In genomic region chr15:80092599-80092998, GRCm38 (mm10) we compare ENCODE assay signal across 9 mouse cellular contexts. TPM values are rescaled to one million over a fixed set of nuclear protein-coding genes. Genes with fewer than 3 reads are reported as not detected.
DNase-seq lines count a peak whose midpoint lies in the region; ATAC-seq and TF ChIP-seq lines count a peak whose summit lies in the region.
"Had no signal": no experiment of that assay in that cellular context is flagged by ENCODE, and none has a peak within 500 bp of the region (broad histone marks: within the 10 kb centered on the region; RNA-seq: fewer than 3 reads in every experiment).

No protein-coding gene starts in this region.

- H3K9ac ChIP-seq in intestine, embryonic 14.5 days (ENCODE audit: low read length) = no peak overlapping the region
- no peak overlapping the region for H3K9ac ChIP-seq in intestine, postnatal 0 days (ENCODE audit: low read depth, low read length)
- H3K9ac ChIP-seq in forebrain, embryonic 14.5 days (ENCODE audit: low read length) = peak overlapping the region; percentile 89; the same call in 1 of the 2 replicates
- no peak overlapping the region for H3K9ac ChIP-seq in midbrain, embryonic 12.5 days (replicated peaks)
- H3K9ac ChIP-seq: liver, embryonic 14.5 days had no signal

- no peak for ATAC-seq in intestine, embryonic 14.5 days (replicated peaks; ENCODE audit: low FRiP score, low TSS enrichment, low read depth)
- ATAC-seq in intestine, postnatal 0 days = no peak
- ATAC-seq in forebrain, embryonic 14.5 days = no peak
- ATAC-seq in midbrain, embryonic 12.5 days (ENCODE audit: low FRiP score, low read depth) = no peak
- no peak for ATAC-seq in CD4-positive, CD25-positive, alpha-beta regulatory T cell, adult 4 months

- DNase-seq in intestine, embryonic 14.5 days (ENCODE audit: low spot score) = no peak
- DNase-seq in adrenal gland, postnatal 14 days = peak; percentile 69
- no peak for DNase-seq in forebrain, embryonic 14.5 days (ENCODE audit: low spot score)
- no peak for DNase-seq in spleen, adult 12 weeks (ENCODE audit: low spot score)
- DNase-seq in ovary, postnatal 36 days (ENCODE audit: low spot score) = no peak

- H3K4me2 ChIP-seq in intestine, embryonic 14.5 days (ENCODE audit: low read length) = peak overlapping the region; percentile 88
- H3K4me2 ChIP-seq in intestine, postnatal 0 days (replicated peaks; ENCODE audit: low read depth) = no peak overlapping the region
- H3K4me2 ChIP-seq in forebrain, embryonic 14.5 days (ENCODE audit: low read length) = peak overlapping the region; percentile 88
- peak overlapping the region; percentile 80 for H3K4me2 ChIP-seq in midbrain, embryonic 12.5 days (replicated peaks)

- TF ChIP-seq CTCF in intestine, postnatal 0 days (IDR thresholded peaks at IDR 0.05; ENCODE audit: low read depth) = no peak

- no peaks in the 10 kb centered on the region for H3K36me3 ChIP-seq in intestine, embryonic 14.5 days (ENCODE audit: control insufficient read depth, insufficient read depth, low read length)
- H3K36me3 ChIP-seq in intestine, postnatal 0 days (ENCODE audit: control insufficient read depth, insufficient read depth) = no peaks in the 10 kb centered on the region
- no peaks in the 10 kb centered on the region for H3K36me3 ChIP-seq in forebrain, embryonic 14.5 days (ENCODE audit: control insufficient read depth, insufficient read depth, low read length)
- no peaks in the 10 kb centered on the region for H3K36me3 ChIP-seq in midbrain, embryonic 12.5 days

- WGBS in intestine, embryonic 14.5 days = 16% methylated on average over 8 of the region's 8 CpGs
- 29% methylated on average over 8 of the region's 8 CpGs for WGBS in intestine, postnatal 0 days
- 14% methylated on average over 8 of the region's 8 CpGs for WGBS in forebrain, embryonic 14.5 days
- WGBS in midbrain, embryonic 12.5 days = 7% methylated on average over 8 of the region's 8 CpGs

- H3K9me3 ChIP-seq in intestine, embryonic 14.5 days (ENCODE audit: control insufficient read depth, low read length) = no peaks in the 10 kb centered on the region
- no peaks in the 10 kb centered on the region for H3K9me3 ChIP-seq in intestine, postnatal 0 days (ENCODE audit: control insufficient read depth)
- no peaks in the 10 kb centered on the region for H3K9me3 ChIP-seq in forebrain, embryonic 14.5 days (replicated peaks; ENCODE audit: control insufficient read depth, low read length)
- no peaks in the 10 kb centered on the region for H3K9me3 ChIP-seq in midbrain, embryonic 12.5 days

- H3K27me3 ChIP-seq in intestine, embryonic 14.5 days (replicated peaks; ENCODE audit: control insufficient read depth, insufficient read depth, low read length) = peaks cover 35% of the 10 kb centered on the region
- peaks cover 10% of the 10 kb centered on the region for H3K27me3 ChIP-seq in intestine, postnatal 0 days (replicated peaks; ENCODE audit: control insufficient read depth, insufficient read depth, low read length)
- H3K27me3 ChIP-seq in forebrain, embryonic 14.5 days (replicated peaks; ENCODE audit: control insufficient read depth, insufficient read depth, low read length) = 0 out of 2 replicates have a peak, but pooled peaks cover 9% of the 10 kb centered on the region
- peaks cover 57% of the 10 kb centered on the region for H3K27me3 ChIP-seq in midbrain, embryonic 12.5 days

- H3K4me3 ChIP-seq in intestine, embryonic 14.5 days (ENCODE audit: low read depth, low read length) = no peak overlapping the region
- no peak overlapping the region for H3K4me3 ChIP-seq in intestine, postnatal 0 days (ENCODE audit: low read depth, low read length)
- peak overlapping the region; percentile 79 for H3K4me3 ChIP-seq in forebrain, embryonic 14.5 days (ENCODE audit: low read depth, low read length)
- H3K4me3 ChIP-seq in midbrain, embryonic 12.5 days = peak overlapping the region; percentile 71

- H3K27ac ChIP-seq in intestine, embryonic 14.5 days (ENCODE audit: low read depth) = no peak overlapping the region
- H3K27ac ChIP-seq in intestine, postnatal 0 days (ENCODE audit: low read depth, low read length) = no peak overlapping the region
- no peak overlapping the region for H3K27ac ChIP-seq in forebrain, embryonic 14.5 days (ENCODE audit: low read depth, low read length)
- H3K27ac ChIP-seq in midbrain, embryonic 12.5 days (replicated peaks) = no peak overlapping the region
- H3K27ac ChIP-seq: liver, embryonic 14.5 days had no signal

- H3K4me1 ChIP-seq in intestine, embryonic 14.5 days (replicated peaks; ENCODE audit: control insufficient read depth, insufficient read depth, low read length) = peaks cover 14% of the 10 kb centered on the region; the same call in 1 of the 2 replicates
- H3K4me1 ChIP-seq in intestine, postnatal 0 days (replicated peaks; ENCODE audit: control insufficient read depth, insufficient read depth, low read length) = peaks cover under 1% of the 10 kb centered on the region; the same call in 1 of the 2 replicates
- H3K4me1 ChIP-seq in forebrain, embryonic 14.5 days (ENCODE audit: control insufficient read depth, insufficient read depth, low read length) = peaks cover 6% of the 10 kb centered on the region
- H3K4me1 ChIP-seq in midbrain, embryonic 12.5 days = peaks cover 15% of the 10 kb centered on the region

RNA-seq across cellular contexts. Expression of gene Rpl3, which starts 0.9 kb away (rescaled TPM):
- 1,482 and 1,532 TPM in 2 replicates for polyA plus RNA-seq in intestine, embryonic 14.5 days (2014; fragmentation: Nextera tagmentation; extraction: Ambion mirVana)
- polyA plus RNA-seq in intestine, postnatal 0 days (2015; fragmentation: Nextera tagmentation; extraction: Ambion mirVana) = 436 and 450 TPM in 2 replicates
- 594 and 691 TPM in 2 replicates for total RNA-seq in adrenal gland, postnatal 14 days (2021)
- 768 and 902 TPM in 2 replicates for polyA plus RNA-seq in forebrain, embryonic 14.5 days (2014; fragmentation: Nextera tagmentation; extraction: Ambion mirVana)
- polyA plus RNA-seq in midbrain, embryonic 12.5 days (2016; fragmentation: Nextera tagmentation; extraction: Ambion mirVana) = 652 and 673 TPM in 2 replicates
- 1,000 to 10,000 TPM; 3,782 to 4,433 TPM for polyA plus RNA-seq in CD4-positive, CD25-positive, alpha-beta regulatory T cell, adult 4 months (2017; shearing (Covaris generic))

RNA-seq across cellular contexts. Expression of gene Syngr1, which starts 1.5 kb away (rescaled TPM):
- 20.7 and 24.3 TPM in 2 replicates for polyA plus RNA-seq in intestine, embryonic 14.5 days (2014; fragmentation: Nextera tagmentation; extraction: Ambion mirVana)
- polyA plus RNA-seq in intestine, postnatal 0 days (2015; fragmentation: Nextera tagmentation; extraction: Ambion mirVana) = 6.8 and 10.4 TPM in 2 replicates
- total RNA-seq in adrenal gland, postnatal 14 days (2021) = 28.5 and 29.8 TPM in 2 replicates
- polyA plus RNA-seq in forebrain, embryonic 14.5 days (2014; fragmentation: Nextera tagmentation; extraction: Ambion mirVana) = 28.8 and 30.1 TPM in 2 replicates
- polyA plus RNA-seq in midbrain, embryonic 12.5 days (2016; fragmentation: Nextera tagmentation; extraction: Ambion mirVana) = 10.8 and 10.9 TPM in 2 replicates
- polyA plus RNA-seq in CD4-positive, CD25-positive, alpha-beta regulatory T cell, adult 4 months (2017; shearing (Covaris generic)) = under 1 TPM; 0.86 to 0.94 TPM

RNA-seq across cellular contexts. Expression of gene Tab1, which starts 40.3 kb away (rescaled TPM):
- 36.1 and 37.5 TPM in 2 replicates for polyA plus RNA-seq in intestine, embryonic 14.5 days (2014; fragmentation: Nextera tagmentation; extraction: Ambion mirVana)
- 12.6 and 13.6 TPM in 2 replicates for polyA plus RNA-seq in intestine, postnatal 0 days (2015; fragmentation: Nextera tagmentation; extraction: Ambion mirVana)
- 14.6 and 23.0 TPM in 2 replicates for total RNA-seq in adrenal gland, postnatal 14 days (2021)
- polyA plus RNA-seq in forebrain, embryonic 14.5 days (2014; fragmentation: Nextera tagmentation; extraction: Ambion mirVana) = 33.1 and 36.6 TPM in 2 replicates
- 41.9 and 43.6 TPM in 2 replicates for polyA plus RNA-seq in midbrain, embryonic 12.5 days (2016; fragmentation: Nextera tagmentation; extraction: Ambion mirVana)
- polyA plus RNA-seq in CD4-positive, CD25-positive, alpha-beta regulatory T cell, adult 4 months (2017; shearing (Covaris generic)) = 10 to 100 TPM; 12.0 to 39.6 TPM

Comparison
In these comparisons a context has a peak if more than half of its experiments do, and no peak if none do; other contexts are left out.
1. H3K4me3 ChIP-seq: peak in forebrain, embryonic 14.5 days (single experiment) and midbrain, embryonic 12.5 days (single experiment); none in intestine, embryonic 14.5 days (single experiment) and intestine, postnatal 0 days (single experiment).